Mouse (Mus musculus) brown adipose tissue, adult 24 weeks (tissue): Measurements from ENCODE around the gene Rai1. TPM values are rescaled to one million over a fixed set of nuclear protein-coding genes. Genes with fewer than 3 reads are reported as not detected.
A peak's percentile ranks its signal among the peaks of the same experiment; 100 is the strongest.

ENCODE experiments used
- H3K27ac ChIP-seq: fragments of 200-500 bp; replicated peaks from 2 replicates; pipeline ENCODE4 v1.5.1; 2012; ENCODE audit warnings: low read depth, mild to moderate bottlenecking, low read length
- H3K4me1 ChIP-seq: fragments of 200-500 bp; 2 replicates; pipeline ENCODE4 v1.6.1; 2012; ENCODE audit warnings: low read length, mixed read lengths; ENCODE audit not compliant: control insufficient read depth, insufficient read depth, insufficient read length
- H3K4me3 ChIP-seq: fragments of 200-500 bp; 2 replicates; pipeline ENCODE4 v1.5.1; 2012; ENCODE audit warnings: low read depth, mild to moderate bottlenecking, low read length, moderate library complexity; ENCODE audit not compliant: insufficient read depth
- polyA plus RNA-seq: library from polyadenylated mRNA; stranded (reverse); fragments of >200 nt; gene quantifications from 2 replicates; pipeline ENCODE4 v1.2.4, GENCODE M21; 2012; ENCODE audit not compliant: missing spikeins, insufficient read depth, insufficient read length

Gene Rai1
- polyA plus RNA-seq, 1 experiment, result 11.7 TPM

- Histone ChIP-seq H3K27ac (no peak overlapping the region), H3K4me1 (peaks cover 2% of the 10 kb centered on the region; the same call in 1 of the 2 replicates), H3K4me3 (no peak overlapping the region)
Measured at GRCm38 (mm10) chr11:60153936-60154335, 49.1 kb downstream of the Rai1 start.

DNA sequence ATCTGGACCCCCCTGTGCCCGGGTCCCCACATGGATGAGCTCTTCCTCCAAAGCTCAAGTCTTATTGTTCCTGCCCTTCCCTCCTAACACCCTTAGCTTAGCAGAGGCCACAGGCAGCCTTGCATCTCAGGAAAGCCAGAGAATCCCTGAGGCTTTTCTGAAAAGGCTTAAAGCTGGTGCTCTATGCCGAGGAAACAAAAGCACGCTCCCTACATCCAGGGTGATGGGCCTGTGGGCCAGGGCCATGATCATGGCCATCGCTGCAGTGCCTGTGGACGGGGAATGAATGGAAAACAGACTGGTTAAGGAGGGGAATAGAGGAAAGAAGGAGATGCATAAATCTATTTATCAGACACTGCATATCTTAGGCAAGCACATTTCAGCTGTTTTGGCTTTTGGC, 50.9 kb downstream of the Rai1 start:
- peaks cover under 1% of the 10 kb centered on the region; the same call in 1 of the 2 replicates for H3K4me1 ChIP-seq
- no peak overlapping the region for H3K27ac ChIP-seq

GRCm38 (mm10) chr11:60158271-60158670, 53.5 kb downstream of the Rai1 start:
- Histone ChIP-seq H3K4me1 (no peaks in the 10 kb centered on the region; the same call in 1 of the 2 replicates), H3K4me3 (no peak overlapping the region), H3K27ac (no peak overlapping the region)

More for the DNA sequence above, 50.9 kb downstream of the Rai1 start:
- no peak overlapping the region for H3K4me3 ChIP-seq

GRCm38 (mm10) chr11:60159955-60160354, 55.1 kb downstream of the Rai1 start:
- Histone ChIP-seq H3K27ac (no peak overlapping the region), H3K4me1 (peaks cover 5% of the 10 kb centered on the region), H3K4me3 (no peak overlapping the region)

DNA sequence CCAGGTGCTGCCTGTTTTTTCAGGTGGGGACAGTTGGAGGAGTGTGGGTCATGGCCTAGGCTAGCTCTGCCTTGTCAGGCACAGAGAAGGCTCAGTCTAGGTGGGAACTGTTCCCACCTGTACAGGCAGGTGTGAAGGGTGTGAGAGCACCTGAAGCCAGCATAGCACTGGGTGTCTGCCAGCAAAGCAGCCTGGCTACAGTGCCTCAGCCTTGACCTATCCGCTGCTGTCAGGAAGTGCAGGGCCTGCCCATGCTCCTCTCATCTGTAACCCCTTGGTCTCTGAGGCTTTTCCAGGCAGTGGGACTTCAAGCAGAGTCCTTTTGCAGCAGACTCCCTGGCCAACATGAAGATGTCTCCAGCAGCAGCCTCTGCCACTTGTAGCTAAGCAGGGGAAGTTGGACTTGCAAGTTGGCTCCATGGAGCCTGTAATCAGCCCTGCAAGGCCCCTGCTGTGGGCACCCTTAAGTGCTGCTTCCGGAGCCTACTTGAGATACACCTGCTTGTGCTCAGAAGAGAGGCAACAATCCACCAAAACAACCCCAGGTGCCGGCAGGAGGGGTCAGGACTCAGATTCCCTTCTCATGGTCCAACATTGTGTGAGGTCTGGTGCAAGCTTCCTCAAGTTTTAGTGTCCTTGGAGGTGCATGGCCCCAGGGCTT, 55.8 kb downstream of the Rai1 start:
- Histone ChIP-seq H3K4me1 (peaks cover 8% of the 10 kb centered on the region), H3K27ac (no peak overlapping the region)

DNA sequence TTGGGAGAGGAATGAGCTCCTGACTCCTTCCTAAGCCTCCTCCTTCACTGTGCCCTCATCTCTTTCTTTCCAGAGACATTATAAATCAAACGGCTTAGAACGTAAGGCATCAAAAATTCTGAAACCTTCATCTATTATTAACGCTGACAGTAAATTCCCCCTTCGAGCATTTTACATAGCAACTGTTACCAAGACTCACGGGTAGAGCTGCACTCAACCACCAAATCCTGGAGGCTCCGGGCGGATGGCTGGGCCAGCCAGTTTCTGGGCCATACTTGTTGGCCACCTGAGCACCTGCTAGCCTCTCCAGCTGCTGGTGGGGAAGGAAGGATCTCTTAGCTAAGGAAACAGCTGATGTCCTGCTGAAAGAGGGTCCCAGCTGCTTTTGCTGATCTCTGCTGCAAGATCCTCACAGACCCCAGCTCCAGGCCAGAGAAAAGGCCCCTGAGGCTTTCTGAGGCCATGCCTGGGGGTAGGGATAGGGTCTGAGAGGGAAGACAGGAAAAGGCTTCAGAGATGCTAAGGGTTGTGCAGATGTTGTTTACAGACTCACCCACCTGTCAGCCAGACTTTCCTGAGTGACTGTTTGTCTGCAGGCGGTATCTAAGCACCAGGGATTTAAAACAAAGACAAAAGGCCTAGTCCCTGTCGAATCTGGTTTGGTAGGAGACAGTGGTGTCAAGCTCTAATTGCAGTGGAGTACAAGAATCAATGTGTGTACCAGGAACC, 56.5 kb downstream of the Rai1 start:
- peaks cover 8% of the 10 kb centered on the region for H3K4me1 ChIP-seq
- no peak overlapping the region for H3K27ac ChIP-seq
- H3K4me3 ChIP-seq, result no peak overlapping the region

More for the DNA sequence above, 55.8 kb downstream of the Rai1 start:
- H3K4me3 ChIP-seq, result no peak overlapping the region

DNA sequence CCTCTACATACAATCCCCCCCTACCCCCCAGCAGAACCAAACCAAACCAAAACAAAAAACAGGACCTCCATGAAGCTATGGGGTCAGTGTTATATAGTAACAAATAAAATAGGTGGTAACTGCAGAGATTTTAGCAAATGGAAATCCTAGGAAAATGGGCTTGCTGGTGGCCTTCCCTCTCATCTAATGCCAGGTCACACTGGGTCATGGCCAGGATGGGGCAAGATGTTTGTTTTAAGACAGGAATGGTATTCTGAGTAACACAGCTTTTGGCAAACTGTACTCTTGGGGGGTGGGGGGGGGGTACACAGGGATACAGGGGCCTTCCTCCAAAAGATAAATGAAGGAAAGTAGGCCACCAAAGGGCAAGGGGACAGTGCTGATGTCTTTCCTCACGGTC, 57.7 kb downstream of the Rai1 start:
- Histone ChIP-seq H3K27ac (no peak overlapping the region), H3K4me3 (no peak overlapping the region), H3K4me1 (peaks cover 8% of the 10 kb centered on the region)

- peaks cover 8% of the 10 kb centered on the region for H3K4me1 ChIP-seq
- H3K27ac ChIP-seq, result no peak overlapping the region
- no peak overlapping the region for H3K4me3 ChIP-seq
Measured at GRCm38 (mm10) chr11:60163362-60163761, 58.5 kb downstream of the Rai1 start.

DNA sequence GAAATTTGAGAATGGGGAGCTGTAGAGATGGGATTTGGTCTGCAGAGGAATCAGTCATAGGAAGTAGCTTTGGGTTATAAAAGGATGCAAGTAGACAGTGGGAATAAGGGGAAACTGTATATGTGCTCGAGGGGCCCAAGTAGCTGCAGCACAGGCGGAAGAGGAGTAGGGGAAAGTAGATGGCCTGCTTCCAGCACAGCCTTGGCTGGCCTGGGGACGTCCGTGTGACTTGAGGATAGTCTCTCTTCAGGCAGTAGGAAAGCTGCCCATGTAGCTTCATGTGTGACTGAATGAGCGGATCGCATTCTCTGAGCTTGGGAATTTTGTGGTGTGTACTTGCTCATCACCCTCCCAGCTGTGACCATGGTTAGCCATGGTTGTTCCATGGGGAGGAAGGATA, 59.6 kb downstream of the Rai1 start:
- H3K27ac ChIP-seq, result no peak overlapping the region
- H3K4me1 ChIP-seq, result peaks cover 8% of the 10 kb centered on the region

DNA sequence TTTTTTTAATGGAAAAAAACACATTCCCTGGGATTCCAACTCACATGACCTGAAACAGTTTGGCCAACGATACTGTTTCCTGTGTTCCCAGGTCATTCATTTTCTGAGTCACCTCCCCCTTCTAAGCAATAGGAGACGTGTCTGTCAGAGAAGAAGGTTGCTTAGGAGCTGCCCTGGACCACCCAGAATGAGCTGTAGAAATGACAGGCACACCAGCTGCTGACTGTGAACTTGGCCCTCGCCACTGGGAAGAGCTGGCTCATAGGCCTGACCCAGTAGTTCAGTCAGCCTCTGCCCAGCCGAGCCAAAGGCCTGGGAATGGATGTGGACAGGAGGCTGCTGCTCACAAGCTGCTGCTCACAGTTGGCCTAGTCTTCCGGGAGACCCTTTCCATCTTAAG, 60.3 kb downstream of the Rai1 start:
- peaks cover 8% of the 10 kb centered on the region for H3K4me1 ChIP-seq
- H3K4me3 ChIP-seq, result no peak overlapping the region
- no peak overlapping the region for H3K27ac ChIP-seq

More for the DNA sequence above, 59.6 kb downstream of the Rai1 start:
- H3K4me3 ChIP-seq, result no peak overlapping the region

DNA sequence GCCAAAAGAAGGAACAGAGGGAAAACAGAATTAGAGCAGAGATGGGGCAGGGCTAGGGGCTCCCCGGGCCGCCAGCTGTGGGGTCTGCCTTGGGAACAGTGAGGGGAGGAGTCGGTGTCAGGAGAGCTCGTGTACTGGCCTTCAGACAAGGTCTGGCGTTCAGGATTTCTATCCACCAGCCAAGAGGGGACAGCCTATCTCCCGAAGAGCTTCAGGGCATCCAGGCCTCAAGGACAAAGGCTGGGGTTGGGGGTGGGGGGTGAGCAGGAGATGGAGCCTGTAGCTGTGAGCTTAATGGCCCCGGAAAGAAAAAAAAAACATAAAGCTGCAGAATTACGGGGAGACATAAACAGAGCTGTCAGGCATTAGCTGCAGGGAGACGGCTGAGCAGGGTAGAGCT, 64.0 kb downstream of the Rai1 start:
- Histone ChIP-seq H3K4me1 (peaks cover 15% of the 10 kb centered on the region), H3K27ac (no peak overlapping the region)

DNA sequence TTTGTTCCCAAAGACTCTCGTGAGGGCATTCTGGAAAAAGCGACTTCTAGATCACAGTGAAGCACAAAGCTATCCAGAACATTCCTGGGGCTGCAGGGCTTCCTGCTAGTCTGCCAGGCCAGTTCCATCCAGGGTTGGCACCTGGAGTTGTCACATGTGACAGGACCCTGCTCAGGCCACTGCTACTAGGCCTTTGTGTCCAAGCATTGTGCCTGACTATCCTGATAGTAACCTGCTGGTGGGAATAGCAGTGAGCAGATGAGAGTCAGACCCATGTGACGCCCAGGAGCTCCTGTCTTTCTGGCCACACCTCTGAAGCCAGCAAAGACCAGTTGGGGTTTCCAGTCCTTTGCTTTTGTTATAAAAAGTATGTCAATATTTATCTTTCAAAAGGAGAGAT, 67.3 kb downstream of the Rai1 start:
- Histone ChIP-seq H3K27ac (no peak overlapping the region), H3K4me1 (0 out of 2 replicates have a peak, but pooled peaks cover 10% of the 10 kb centered on the region), H3K4me3 (no peak overlapping the region)

More for the DNA sequence above, 64.0 kb downstream of the Rai1 start:
- H3K4me3 ChIP-seq, result no peak overlapping the region

- Histone ChIP-seq H3K4me3 (no peak overlapping the region), H3K27ac (peak overlapping the region; percentile 9; the same call in 1 of the 2 replicates), H3K4me1 (peaks cover 21% of the 10 kb centered on the region; the same call in 1 of the 2 replicates)
Measured at GRCm38 (mm10) chr11:60173606-60174184, 68.9 kb downstream of the Rai1 start.

DNA sequence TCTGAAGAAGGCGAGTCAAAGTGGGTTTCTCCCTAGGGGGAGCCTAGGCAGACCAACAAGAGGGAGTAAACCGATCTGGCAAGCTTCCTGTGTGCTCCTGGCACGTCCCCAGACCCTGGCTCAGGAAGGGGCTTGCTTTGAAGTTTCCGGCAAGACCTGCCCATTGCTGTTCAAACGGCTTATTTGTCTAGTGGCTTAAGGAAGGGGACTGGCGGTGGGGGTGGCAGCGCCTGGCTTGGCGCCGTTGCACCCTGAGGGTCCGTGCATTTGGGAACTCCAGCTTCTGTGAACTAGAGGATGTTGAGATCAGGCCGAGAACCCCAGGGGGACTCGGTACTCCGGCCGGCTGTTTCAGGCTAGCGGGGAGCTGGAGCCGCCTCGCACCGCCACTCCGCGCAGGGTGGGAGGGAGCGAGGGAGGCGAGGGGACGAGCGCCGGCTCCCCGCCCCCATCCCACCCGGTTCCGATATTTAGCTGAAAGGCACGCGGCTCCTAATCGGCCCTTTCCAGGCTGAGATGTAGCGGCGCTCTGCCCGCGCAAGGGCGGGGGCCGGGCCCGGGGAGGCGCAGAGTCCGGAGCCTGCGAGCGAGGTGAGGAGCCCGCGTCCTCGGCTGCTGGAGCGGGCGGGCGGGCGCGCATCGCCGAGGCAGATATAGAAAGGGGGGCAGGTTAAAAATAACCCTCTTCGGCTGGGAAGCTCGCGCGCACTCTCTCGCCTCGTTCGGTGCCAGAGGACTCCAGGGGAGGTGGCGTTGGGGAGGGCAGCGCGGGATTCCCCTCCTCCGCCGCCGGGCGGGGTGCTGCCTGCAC, 70.8 kb downstream of the Rai1 start:
- no peak overlapping the region for H3K27ac ChIP-seq
- H3K4me3 ChIP-seq, result peak overlapping the region; percentile 64
- peaks cover 25% of the 10 kb centered on the region; the same call in 1 of the 2 replicates for H3K4me1 ChIP-seq
